Mouse (Mus musculus) erythroblast, adult 5-6 weeks (primary cell): Measurements from ENCODE around the gene Chrm2. TPM values are rescaled to one million over a fixed set of nuclear protein-coding genes. Genes with fewer than 3 reads are reported as not detected.

Experiments used
- ATAC-seq: replicated peaks from 2 replicates; pipeline ENCODE4 v1.8.0; 2016; ENCODE audit warnings: moderate number of reproducible peaks, mild to moderate bottlenecking, moderate TSS enrichment, inconsistent platforms; ENCODE audit not compliant: poor library complexity, low FRiP score, severe bottlenecking
- total RNA-seq, 2 experiments: library from RNA; stranded (forward) in 1 of 2; stranded (reverse) in 1 of 2; fragments of 150-400 nt in 1 of 2; fragments of 200-764, 138-1000 nt in 1 of 2; gene quantifications; 2 replicates each; pipeline versions ENCODE4 v1.2.3 to v1.2.4; 2015 to 2017; ENCODE audit warnings: low replicate concordance in 2 of 2

Gene Chrm2
- total RNA-seq (2015; ENCODE audit: low replicate concordance) (not detected in 2 replicates), total RNA-seq (2017; ENCODE audit: low replicate concordance) (not detected in 2 replicates)

- no peak for ATAC-seq
These were observed at the start of gene Chrm2 for GRCm38 (mm10) chr6:36387612-36388400. Gene Chrm2 (plus strand): TSS chr6:36388084.

- ATAC-seq = no peak
These were observed 13.9 kb upstream of the Chrm2 start for GRCm38 (mm10) chr6:36373983-36374382.

DNA sequence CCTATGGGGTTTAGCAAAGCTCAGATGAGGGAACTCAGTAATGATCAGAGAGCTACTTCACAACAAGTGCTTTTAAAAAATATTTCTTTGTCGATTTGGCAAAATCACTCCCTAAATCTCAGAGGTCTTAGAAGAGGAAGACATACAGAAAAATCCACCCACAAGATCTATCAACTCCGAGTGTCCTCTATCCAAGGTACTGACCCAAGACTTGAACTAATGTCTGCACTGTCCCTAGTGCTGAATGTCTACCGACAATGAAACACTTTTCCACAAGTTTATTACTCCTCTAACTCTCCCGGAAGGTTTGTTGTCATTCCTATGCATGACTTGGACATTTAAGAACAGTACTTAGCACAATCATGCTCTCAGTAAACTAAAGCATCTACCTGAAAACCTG, 9.9 kb upstream of the Chrm2 start:
- ATAC-seq = no peak

DNA sequence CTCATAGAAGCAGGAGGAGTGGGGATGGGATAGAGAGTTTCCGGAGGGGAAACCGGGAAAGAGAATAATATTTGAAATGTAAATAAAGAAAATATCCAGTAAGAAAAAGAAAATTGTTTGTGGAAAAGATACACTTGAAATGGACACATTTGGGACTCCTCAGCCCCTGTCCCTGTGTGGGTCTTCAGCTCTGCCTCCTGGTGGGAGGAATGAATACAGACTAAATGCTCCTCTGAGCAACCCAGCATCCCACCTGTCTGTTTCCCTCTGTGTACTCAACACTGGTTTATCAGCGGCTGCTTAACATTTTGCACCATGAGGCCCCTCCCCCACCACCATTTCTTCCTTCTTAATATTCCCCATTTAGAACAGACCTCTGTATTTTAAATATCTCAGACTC, 3.8 kb upstream of the Chrm2 start:
- ATAC-seq = no peak

GRCm38 (mm10) chr6:36388401-36389259, 746 bp downstream of the Chrm2 start:
- ATAC-seq = no peak

- no peak for ATAC-seq
These were observed 1.5 kb downstream of the Chrm2 start for GRCm38 (mm10) chr6:36389260-36389965.

DNA sequence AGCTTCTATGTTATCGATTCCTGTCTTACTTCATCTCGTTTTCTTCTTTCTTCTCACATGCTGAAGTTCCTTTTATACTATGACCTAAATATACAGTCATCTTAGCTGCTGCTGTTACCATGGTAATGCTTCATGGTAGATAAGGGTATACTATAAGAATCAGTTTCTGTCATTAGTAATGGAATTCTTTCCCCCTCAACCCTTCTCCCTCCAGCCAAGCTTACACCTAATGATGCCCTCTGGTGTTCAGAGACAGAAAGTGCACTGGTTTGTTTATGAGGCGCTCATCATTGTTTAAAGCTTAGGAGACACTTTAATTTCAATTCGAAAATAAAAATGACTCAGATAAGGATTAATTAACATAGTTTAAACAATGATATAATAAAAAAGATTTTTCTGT, 5.8 kb downstream of the Chrm2 start:
- no peak for ATAC-seq

- no peak for ATAC-seq
These were observed 17.3 kb downstream of the Chrm2 start for GRCm38 (mm10) chr6:36405139-36405538.

- no peak for ATAC-seq
These were observed 21.1 kb downstream of the Chrm2 start for GRCm38 (mm10) chr6:36409016-36409415.

GRCm38 (mm10) chr6:36410057-36410456, 22.2 kb downstream of the Chrm2 start:
- ATAC-seq = no peak

DNA sequence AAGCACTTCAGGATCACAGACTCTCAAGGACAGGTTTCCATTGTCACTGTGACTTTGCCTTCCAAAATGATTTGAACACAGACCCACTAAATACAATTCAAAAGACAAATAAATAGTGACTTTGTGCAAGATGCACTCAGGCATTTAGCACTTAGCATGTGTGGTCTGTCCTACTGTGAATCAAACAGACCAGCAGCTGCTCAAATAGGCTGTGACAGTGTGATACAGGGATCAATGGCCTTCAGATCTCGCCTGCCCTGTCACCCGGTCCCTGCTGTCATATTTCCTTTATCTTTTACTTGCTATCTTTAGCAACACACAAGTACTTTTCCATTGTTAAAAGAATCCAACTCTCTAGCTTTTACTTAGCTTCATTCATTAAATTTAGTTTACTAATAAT, 31.8 kb downstream of the Chrm2 start:
- ATAC-seq = no peak

- no peak for ATAC-seq
These were observed 50.1 kb downstream of the Chrm2 start for GRCm38 (mm10) chr6:36437964-36438363.

DNA sequence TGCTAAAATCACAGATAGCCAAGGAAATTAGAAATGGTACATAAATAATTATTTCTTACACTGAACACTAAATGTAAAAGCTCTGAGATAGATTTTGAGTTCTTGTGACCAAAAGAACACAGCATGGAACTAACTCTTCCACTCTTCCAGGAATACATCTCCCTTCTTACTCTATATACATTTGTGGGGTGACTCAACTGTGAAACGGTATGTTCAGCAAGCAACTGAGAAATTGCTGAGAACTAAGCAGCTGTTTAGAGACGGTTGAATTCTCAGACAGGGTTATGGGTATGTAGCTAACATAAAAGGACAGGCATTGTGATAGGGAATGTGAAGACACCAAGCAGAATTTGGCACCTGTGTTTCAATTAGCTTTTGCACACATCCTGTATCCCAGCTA, 51.3 kb downstream of the Chrm2 start:
- no peak for ATAC-seq

GRCm38 (mm10) chr6:36451480-36451879, 63.6 kb downstream of the Chrm2 start:
- no peak for ATAC-seq

DNA sequence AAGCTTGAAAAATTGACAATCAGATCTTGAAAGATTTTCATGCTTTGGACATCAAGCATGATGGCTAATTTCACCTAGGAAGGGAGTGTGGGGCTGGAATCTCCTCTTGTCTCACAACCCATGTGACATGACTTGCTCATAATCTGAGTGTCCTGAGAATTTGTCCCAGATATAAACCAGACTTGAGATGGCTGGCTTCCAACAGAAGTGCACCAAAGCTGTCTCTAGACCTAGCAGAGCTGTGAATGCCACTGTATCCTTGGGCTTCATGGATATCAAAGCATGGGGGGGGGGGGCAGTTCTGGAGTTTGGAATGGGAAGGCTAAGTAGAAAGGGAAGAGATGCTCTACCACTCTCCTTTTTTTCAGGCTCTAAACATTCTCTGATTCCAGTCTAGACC, 67.2 kb downstream of the Chrm2 start:
- ATAC-seq = no peak

GRCm38 (mm10) chr6:36457015-36457414, 69.1 kb downstream of the Chrm2 start:
- no peak for ATAC-seq

DNA sequence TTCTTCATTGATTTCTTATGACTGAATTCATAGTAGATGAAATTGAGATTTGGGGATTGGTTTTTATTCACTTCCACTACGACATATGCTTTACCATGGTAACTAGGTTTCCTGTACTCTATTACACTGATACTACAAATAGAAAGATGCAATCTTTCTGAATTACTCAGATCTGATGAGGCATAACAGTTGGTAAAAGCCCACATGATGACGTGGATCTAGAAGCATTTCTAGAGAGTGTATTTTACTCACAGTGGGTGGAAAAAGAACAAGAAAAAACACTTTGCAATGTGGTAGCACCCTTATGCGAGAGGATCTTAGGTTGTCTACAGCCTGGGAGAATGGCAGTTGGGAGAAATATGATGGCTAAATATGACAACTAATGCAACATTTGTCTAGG, 76.1 kb downstream of the Chrm2 start:
- ATAC-seq = no peak

DNA sequence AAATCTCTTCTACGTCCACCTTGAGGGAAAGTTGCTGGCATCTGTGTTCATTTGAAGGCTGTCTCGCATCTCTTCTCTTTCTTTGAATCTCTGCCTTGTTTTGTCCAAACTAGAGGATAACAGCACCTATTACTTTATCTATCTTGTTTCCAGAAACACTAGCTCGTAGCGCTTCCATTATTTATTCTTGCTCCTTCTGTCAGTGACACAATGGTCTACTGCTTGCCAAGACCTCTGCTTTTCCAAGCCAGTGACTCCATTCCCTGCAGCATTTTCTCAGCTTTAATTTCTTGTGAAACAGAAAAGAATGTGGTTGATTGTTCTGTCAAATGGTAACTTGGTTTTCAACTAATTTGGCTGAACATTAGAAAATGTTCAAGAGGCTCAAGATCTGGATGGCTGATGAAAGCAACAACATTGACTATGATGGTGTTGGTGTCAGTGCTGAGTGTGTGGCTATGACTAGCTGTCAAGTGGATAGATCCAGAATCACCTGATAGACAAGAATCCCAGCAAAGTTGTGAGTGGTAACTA, 96.3 kb downstream of the Chrm2 start:
- ATAC-seq = no peak

- ATAC-seq = no peak
These were observed 119.3 kb downstream of the Chrm2 start for GRCm38 (mm10) chr6:36507008-36507663.

- no peak for ATAC-seq
These were observed 120.1 kb downstream of the Chrm2 start for GRCm38 (mm10) chr6:36507946-36508345.
